Mouse (Mus musculus) ES-E14 (cell line): ENCODE measurements around the gene Cemip2. TPM values are rescaled to one million over a fixed set of nuclear protein-coding genes. Genes with fewer than 3 reads are reported as not detected.

Experiments
- DNase-seq: peaks from one replicate; pipeline ENCODE4 v3.0.0-alpha.2; 2013; ENCODE audit warnings: low read depth, low spot score
- H3K27ac ChIP-seq: 2 replicates; pipeline ENCODE4 v1.5.1; 2012; ENCODE audit warnings: low read depth, mild to moderate bottlenecking, low read length, moderate library complexity, mixed read lengths; ENCODE audit not compliant: poor library complexity, insufficient read depth, severe bottlenecking
- H3K36me3 ChIP-seq: 2 replicates; pipeline ENCODE4 v1.6.1; 2012; ENCODE audit warnings: mild to moderate bottlenecking, low read length, moderate library complexity, mixed read lengths; ENCODE audit not compliant: control insufficient read depth, poor library complexity, insufficient read depth, severe bottlenecking
- H3K4me1 ChIP-seq, 2 experiments: fragments of 150-350 bp in 1 of 2; sonication (generic) in 1 of 2; 2 replicates each; pipeline ENCODE4 v1.6.1; 2012; ENCODE audit warnings: low read length in 2 of 2, mild to moderate bottlenecking in 1 of 2, mixed read lengths in 1 of 2; ENCODE audit not compliant: control insufficient read depth in 2 of 2, insufficient read depth in 2 of 2, poor library complexity in 1 of 2
- H3K4me3 ChIP-seq, 2 experiments: fragments of 150-350 bp in 1 of 2; sonication (generic) in 1 of 2; 2 replicates each; pipeline ENCODE4 v1.5.1; 2012; ENCODE audit warnings: low read length in 2 of 2, low read depth in 1 of 2, mild to moderate bottlenecking in 1 of 2, mixed read lengths in 1 of 2; ENCODE audit not compliant: insufficient read depth in 1 of 2, poor library complexity in 1 of 2, severe bottlenecking in 1 of 2
- H3K9ac ChIP-seq: 2 replicates; pipeline ENCODE4 v1.6.1; 2012; ENCODE audit warnings: low read depth, mild to moderate bottlenecking, low read length, mixed read lengths; ENCODE audit not compliant: poor library complexity, insufficient read depth, severe bottlenecking
- H3K9me3 ChIP-seq: fragments of 150-350 bp; sonication (generic); 2 replicates; pipeline ENCODE4 v1.6.1; 2012; ENCODE audit warnings: low read depth, mild to moderate bottlenecking, low read length; ENCODE audit not compliant: control insufficient read depth, insufficient read depth
- CHD2 ChIP-seq: IDR thresholded peaks from 2 replicates; pipeline ENCODE4 v1.6.1; 2014; ENCODE audit warnings: mild to moderate bottlenecking, low read depth, low read length, inconsistent platforms
- HCFC1 ChIP-seq: IDR thresholded peaks from 2 replicates; pipeline ENCODE4 v1.6.1; 2012; ENCODE audit warnings: low read length, inconsistent platforms, borderline replicate concordance; ENCODE audit not compliant: insufficient read depth
- MAFK ChIP-seq: IDR thresholded peaks from 2 replicates; pipeline ENCODE4 v1.6.1; 2014; ENCODE audit warnings: mild to moderate bottlenecking, low read depth, low read length, inconsistent platforms; ENCODE audit not compliant: insufficient read depth
- ZC3H11A ChIP-seq: IDR thresholded peaks from 2 replicates; pipeline ENCODE4 v1.6.1; 2012; ENCODE audit warnings: low read depth, mild to moderate bottlenecking, inconsistent platforms, low read length, borderline replicate concordance
- ZNF384 ChIP-seq: IDR thresholded peaks from 2 replicates; pipeline ENCODE4 v1.6.1; 2012; ENCODE audit warnings: low read depth, low read length, inconsistent platforms
- in situ Hi-C, 2 experiments: fragments of 600-800 bp; cut with MboI; formaldehyde crosslinking; loops; one replicate each; pipeline ENCODE4 v1.15.1; 2025; ENCODE audit warnings: low sequenced_read_pairs in 2 of 2, inconsistent platforms in 1 of 2; ENCODE audit not compliant: unreplicated experiment in 2 of 2
- total RNA-seq: library from RNA; depleted of rRNA; stranded (reverse); fragments of 300-350 nt; gene quantifications from 2 replicates; pipeline ENCODE4 v1.2.3, GENCODE M21; 2012

The Cemip2 gene
- total RNA-seq, 1 experiment = 75.3 TPM

DNA sequence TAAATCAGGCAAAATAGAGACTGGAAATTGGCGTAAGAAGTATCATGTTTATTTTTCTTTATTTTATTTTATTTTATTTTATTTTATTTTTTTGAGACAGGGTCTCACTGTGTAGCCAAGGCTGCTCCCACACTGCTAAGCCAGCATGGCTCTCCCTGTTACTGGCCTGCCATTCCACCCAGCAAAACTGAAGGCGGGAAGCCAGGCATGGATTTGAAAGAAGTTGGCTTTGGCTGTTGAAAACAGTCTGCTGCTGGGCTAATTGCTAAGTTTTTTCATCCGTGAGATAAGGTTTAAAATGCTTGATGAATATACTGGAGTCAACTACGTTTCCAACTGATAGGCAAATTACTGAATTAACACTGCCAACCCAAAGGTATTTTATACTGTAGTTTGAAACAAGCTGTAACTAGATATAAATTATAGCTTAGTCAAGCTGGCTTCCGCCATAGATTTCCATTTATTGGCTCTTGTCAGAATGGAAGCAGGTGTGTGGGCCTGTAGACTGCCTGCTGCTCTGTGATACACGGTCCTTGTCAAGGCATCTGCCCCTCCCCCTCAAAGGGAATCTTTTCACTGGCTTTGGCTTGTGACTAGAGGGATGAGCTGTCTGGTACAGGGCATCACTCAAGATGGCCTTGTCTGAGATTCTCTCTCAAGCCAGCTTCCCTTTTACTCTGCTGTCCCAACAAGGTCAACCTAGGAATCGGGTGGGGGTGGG lies 3.1 kb downstream of the Cemip2 start:
- peaks cover 14 to 29% of the 10 kb centered on the region in 2 experiments for H3K4me1 ChIP-seq

GRCm38 (mm10) chr19:21781787-21782432 lies 3.8 kb downstream of the Cemip2 start:
- no peaks in the 10 kb centered on the region for H3K9me3 ChIP-seq
- in situ Hi-C loops = no loop called here
- no peak for DNase-seq
- H3K4me1 ChIP-seq = peaks cover 17 to 29% of the 10 kb centered on the region in 2 experiments
- H3K9ac ChIP-seq = no peak overlapping the region; the same call in 1 of the 2 replicates
- H3K36me3 ChIP-seq = no peaks in the 10 kb centered on the region
- H3K4me3 ChIP-seq = 0 out of 4 replicates have a peak overlapping the region, but pooled peaks of 1 of the 2 experiments have one; percentile 5
- no peak for TF ChIP-seq HCFC1
- no peak for TF ChIP-seq ZC3H11A
- TF ChIP-seq MAFK = no peak
- no peak for TF ChIP-seq ZNF384
- TF ChIP-seq CHD2 = no peak
- H3K27ac ChIP-seq = no peak overlapping the region; the same call in 1 of the 2 replicates

More for the DNA sequence above, 3.1 kb downstream of the Cemip2 start:
- Histone ChIP-seq H3K4me3 (peak overlapping the region in 1 of 2 experiments; percentile 96; a peak in 1 of 4 replicates), H3K36me3 (no peaks in the 10 kb centered on the region), H3K9me3 (no peaks in the 10 kb centered on the region), H3K9ac (no peak overlapping the region; the same call in 1 of the 2 replicates), H3K27ac (no peak overlapping the region)
- TF ChIP-seq ZC3H11A (no peak), HCFC1 (no peak), CHD2 (no peak; the same call in 1 of the 2 replicates), MAFK (no peak), ZNF384 (no peak)
- in situ Hi-C loops = no loop called here
- no peak for DNase-seq

DNA sequence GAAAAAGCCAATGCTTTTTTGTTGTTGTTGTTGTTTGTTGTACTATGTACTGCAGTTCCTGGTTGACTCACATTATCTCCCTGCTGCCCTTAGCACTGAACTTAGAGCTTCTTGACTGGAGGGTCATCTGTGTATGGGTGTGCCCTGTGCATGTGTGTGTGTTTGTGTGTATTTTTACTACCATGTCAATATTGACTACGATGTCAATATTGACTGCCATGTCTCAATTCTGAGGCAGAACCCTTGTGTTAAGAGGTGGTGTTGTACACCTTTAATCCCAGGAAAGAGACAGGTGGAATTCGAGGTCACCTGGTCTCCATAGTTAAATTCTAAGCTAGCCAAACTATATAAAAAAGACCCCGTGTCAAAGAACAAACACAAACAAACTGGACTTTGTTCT lies 5.6 kb downstream of the Cemip2 start:
- Histone ChIP-seq H3K36me3 (no peaks in the 10 kb centered on the region), H3K4me3 (0 out of 4 replicates have a peak overlapping the region, but pooled peaks of 1 of the 2 experiments have one; percentile 9), H3K4me1 (peaks cover 20 to 30% of the 10 kb centered on the region in 2 experiments), H3K27ac (no peak overlapping the region; the same call in 1 of the 2 replicates), H3K9me3 (no peaks in the 10 kb centered on the region), H3K9ac (no peak overlapping the region)
- TF ChIP-seq MAFK (no peak), ZC3H11A (no peak), HCFC1 (no peak), ZNF384 (no peak), CHD2 (no peak)
- DNase-seq = no peak
- in situ Hi-C loops = no loop called here

- Histone ChIP-seq H3K36me3 (no peaks in the 10 kb centered on the region), H3K9me3 (no peaks in the 10 kb centered on the region), H3K4me3 (peak overlapping the region; percentile 12 to 47), H3K9ac (no peak overlapping the region), H3K4me1 (peaks cover 20 to 25% of the 10 kb centered on the region in 2 experiments), H3K27ac (peak overlapping the region; percentile 72)
- in situ Hi-C loops = no loop called here
- TF ChIP-seq ZC3H11A = no peak
- TF ChIP-seq HCFC1 = peak; percentile 42; the same call in 1 of the 2 replicates
- peak; percentile 36; the same call in 1 of the 2 replicates for TF ChIP-seq CHD2
- peak; percentile 66 for DNase-seq
These were observed 6.4 kb downstream of the Cemip2 start for GRCm38 (mm10) chr19:21784331-21785131.
